Mouse (Mus musculus): ENCODE measurements around the gene Ric1. TPM values are rescaled to one million over a fixed set of nuclear protein-coding genes. Genes with fewer than 3 reads are reported as not detected.

Gene Ric1
- total and polyA plus RNA-seq, 2 experiments from 2014 or later: 10.4 to 38.0 TPM

GRCm38 (mm10) chr19:29482148-29482547 is 39.9 kb upstream of the Ric1 start:
- Histone ChIP-seq H3K4me3 (ENCODE audit: low read depth, low read length) (no peak overlapping the region), H3K27me3 (ENCODE audit: insufficient read depth, low read length) (no peaks in the 10 kb centered on the region), H3K9ac (no peak overlapping the region), H3K27ac (ENCODE audit: low read depth, low read length) (no peak overlapping the region), H3K4me1 (ENCODE audit: insufficient read depth) (no peaks in the 10 kb centered on the region), H3K4me2 (ENCODE audit: low read depth) (no peak overlapping the region), H3K36me3 (ENCODE audit: insufficient read depth) (no peaks in the 10 kb centered on the region), H3K9me3 (ENCODE audit: low read length) (no peaks in the 10 kb centered on the region)
- 74% methylated on average over 5 of the region's 5 CpGs for WGBS
- no peak for DNase-seq
- no peak for ATAC-seq
- TF ChIP-seq CTCF (IDR thresholded peaks at IDR 0.05; ENCODE audit: low read depth): no peak

DNA sequence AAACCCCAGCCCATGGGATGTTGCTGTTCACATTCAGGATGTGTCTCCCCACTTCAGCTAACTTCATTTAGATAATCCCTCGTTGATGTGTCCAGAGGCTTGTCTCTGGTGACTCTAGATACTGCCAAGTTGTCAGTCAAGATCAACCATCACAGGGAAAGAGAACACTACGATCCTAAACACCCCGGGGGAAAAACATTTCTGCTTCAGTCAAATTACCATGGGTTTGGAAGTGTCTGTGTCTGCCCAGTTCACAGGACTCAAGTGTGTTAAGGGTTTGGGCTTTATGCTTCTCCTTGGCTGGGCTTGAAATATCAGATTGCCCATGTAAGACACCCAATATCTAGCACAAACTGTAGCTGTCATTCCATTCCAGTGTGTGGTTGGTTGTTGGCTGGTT is 39.4 kb upstream of the Ric1 start:
- no peak overlapping the region for H3K27ac ChIP-seq (ENCODE audit: low read depth, low read length)
- no peak overlapping the region for H3K4me2 ChIP-seq (ENCODE audit: low read depth)
- H3K4me1 ChIP-seq (ENCODE audit: insufficient read depth): no peaks in the 10 kb centered on the region
- no peaks in the 10 kb centered on the region for H3K9me3 ChIP-seq (ENCODE audit: low read length)
- ATAC-seq (no peak), DNase-seq (no peak)
- WGBS: 60% methylated on average over 3 of the region's 3 CpGs
- H3K27me3 ChIP-seq (ENCODE audit: insufficient read depth, low read length): no peaks in the 10 kb centered on the region
- no peak for TF ChIP-seq CTCF (IDR thresholded peaks at IDR 0.05; ENCODE audit: low read depth)
- no peak overlapping the region for H3K4me3 ChIP-seq (ENCODE audit: low read depth, low read length)
- H3K9ac ChIP-seq: no peak overlapping the region
- H3K36me3 ChIP-seq (ENCODE audit: insufficient read depth): no peaks in the 10 kb centered on the region

DNA sequence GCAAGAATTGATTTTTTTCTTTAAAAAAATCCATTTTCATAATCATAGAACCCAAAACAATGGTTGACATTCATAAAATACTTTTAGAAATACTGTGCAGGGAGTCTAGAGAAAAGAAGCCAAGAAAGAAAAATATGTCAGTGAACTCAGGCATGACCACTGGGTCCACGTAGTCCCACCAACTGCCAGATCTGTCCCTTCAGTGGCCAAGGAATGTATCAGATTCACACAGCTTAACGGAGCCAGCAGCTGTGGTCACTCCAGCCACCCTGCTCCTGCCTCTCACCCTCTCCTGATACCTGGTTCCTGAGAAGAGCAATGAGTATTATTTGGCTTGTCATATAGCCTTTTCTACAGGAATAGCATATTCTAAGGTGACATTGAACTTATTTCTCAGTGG is 38.7 kb upstream of the Ric1 start:
- H3K27me3 ChIP-seq (ENCODE audit: insufficient read depth, low read length): no peaks in the 10 kb centered on the region
- 74% methylated on average over 2 of the region's 2 CpGs for WGBS
- H3K4me3 ChIP-seq (ENCODE audit: low read depth, low read length): no peak overlapping the region
- H3K27ac ChIP-seq (ENCODE audit: low read depth, low read length): no peak overlapping the region
- no peak for TF ChIP-seq CTCF (IDR thresholded peaks at IDR 0.05; ENCODE audit: low read depth)
- H3K9ac ChIP-seq: no peak overlapping the region
- no peak overlapping the region for H3K4me2 ChIP-seq (ENCODE audit: low read depth)
- H3K4me1 ChIP-seq (ENCODE audit: insufficient read depth): no peaks in the 10 kb centered on the region
- DNase-seq (no peak), ATAC-seq (no peak)
- H3K9me3 ChIP-seq (ENCODE audit: low read length): no peaks in the 10 kb centered on the region
- H3K36me3 ChIP-seq (ENCODE audit: insufficient read depth): no peaks in the 10 kb centered on the region

- H3K9ac ChIP-seq: no peak overlapping the region
- no peak overlapping the region for H3K27ac ChIP-seq (ENCODE audit: low read depth, low read length)
- ATAC-seq (no peak), DNase-seq (no peak)
- no peak overlapping the region for H3K4me3 ChIP-seq (ENCODE audit: low read depth, low read length)
- H3K9me3 ChIP-seq (ENCODE audit: low read length): no peaks in the 10 kb centered on the region
- no peak overlapping the region for H3K4me2 ChIP-seq (ENCODE audit: low read depth)
- no peaks in the 10 kb centered on the region for H3K36me3 ChIP-seq (ENCODE audit: insufficient read depth)
- H3K27me3 ChIP-seq (ENCODE audit: insufficient read depth, low read length): no peaks in the 10 kb centered on the region
- WGBS: 50% methylated on average over 2 of the region's 2 CpGs
- no peak for TF ChIP-seq CTCF (IDR thresholded peaks at IDR 0.05; ENCODE audit: low read depth)
- no peaks in the 10 kb centered on the region for H3K4me1 ChIP-seq (ENCODE audit: insufficient read depth)
Observed at GRCm38 (mm10) chr19:29484537-29484936, 37.5 kb upstream of the Ric1 start.

GRCm38 (mm10) chr19:29485257-29485948 is 36.7 kb upstream of the Ric1 start:
- DNase-seq (no peak), ATAC-seq (no peak)
- Histone ChIP-seq H3K9me3 (ENCODE audit: low read length) (no peaks in the 10 kb centered on the region), H3K27me3 (ENCODE audit: insufficient read depth, low read length) (no peaks in the 10 kb centered on the region), H3K4me2 (ENCODE audit: low read depth) (no peak overlapping the region), H3K4me3 (ENCODE audit: low read depth, low read length) (no peak overlapping the region), H3K27ac (ENCODE audit: low read depth, low read length) (no peak overlapping the region), H3K4me1 (ENCODE audit: insufficient read depth) (no peaks in the 10 kb centered on the region), H3K36me3 (ENCODE audit: insufficient read depth) (no peaks in the 10 kb centered on the region), H3K9ac (no peak overlapping the region)
- WGBS: 91% methylated on average over 3 of the region's 3 CpGs
- TF ChIP-seq CTCF (IDR thresholded peaks at IDR 0.05; ENCODE audit: low read depth): no peak

DNA sequence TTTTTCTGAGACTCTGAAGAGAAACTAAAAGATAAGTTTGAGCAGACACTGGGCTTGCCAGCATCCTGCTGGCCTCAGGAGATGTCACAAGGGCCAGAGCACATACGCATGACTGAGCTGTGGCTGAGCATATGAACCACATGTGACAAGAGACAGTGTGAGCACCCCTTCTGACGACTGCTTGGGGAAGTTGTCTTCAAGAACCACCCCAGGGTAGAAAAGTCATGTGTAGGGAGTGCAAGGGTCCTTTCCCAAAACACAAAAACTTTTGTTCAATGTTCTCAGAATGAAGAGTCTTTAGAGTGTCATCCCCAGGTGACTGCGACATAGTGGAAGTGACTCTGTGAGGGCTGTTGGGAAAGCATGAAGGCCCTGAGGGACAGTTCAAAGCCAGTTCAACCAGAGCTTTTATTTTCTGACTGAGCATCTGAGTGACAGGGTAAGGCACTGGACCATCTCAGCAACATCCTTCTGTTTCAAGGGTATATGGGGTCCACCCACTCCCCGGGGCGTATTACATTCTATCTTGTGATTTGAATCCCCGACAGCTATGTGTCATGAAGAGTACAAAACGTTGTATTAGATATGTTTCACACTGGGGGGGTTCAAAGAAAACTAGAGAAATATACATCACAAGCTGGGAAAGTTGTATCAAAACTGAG is 35.4 kb upstream of the Ric1 start:
- H3K36me3 ChIP-seq (ENCODE audit: insufficient read depth): no peaks in the 10 kb centered on the region
- H3K4me2 ChIP-seq (ENCODE audit: low read depth): no peak overlapping the region
- H3K27me3 ChIP-seq (ENCODE audit: insufficient read depth, low read length): no peaks in the 10 kb centered on the region
- no peak overlapping the region for H3K27ac ChIP-seq (ENCODE audit: low read depth, low read length)
- DNase-seq (no peak), ATAC-seq (no peak)
- no peak overlapping the region for H3K9ac ChIP-seq
- WGBS: 86% methylated on average over 7 of the region's 7 CpGs
- no peak for TF ChIP-seq CTCF (IDR thresholded peaks at IDR 0.05; ENCODE audit: low read depth)
- no peak overlapping the region for H3K4me3 ChIP-seq (ENCODE audit: low read depth, low read length)
- no peaks in the 10 kb centered on the region for H3K4me1 ChIP-seq (ENCODE audit: insufficient read depth)
- no peaks in the 10 kb centered on the region for H3K9me3 ChIP-seq (ENCODE audit: low read length)

- ATAC-seq (no peak), DNase-seq (no peak)
- TF ChIP-seq CTCF (IDR thresholded peaks at IDR 0.05; ENCODE audit: low read depth): no peak
- Histone ChIP-seq H3K4me2 (ENCODE audit: low read depth) (no peak overlapping the region), H3K4me1 (ENCODE audit: insufficient read depth) (no peaks in the 10 kb centered on the region), H3K9me3 (ENCODE audit: low read length) (no peaks in the 10 kb centered on the region), H3K27me3 (ENCODE audit: insufficient read depth, low read length) (no peaks in the 10 kb centered on the region), H3K4me3 (ENCODE audit: low read depth, low read length) (no peak overlapping the region), H3K9ac (no peak overlapping the region), H3K27ac (ENCODE audit: low read depth, low read length) (no peak overlapping the region), H3K36me3 (ENCODE audit: insufficient read depth) (no peaks in the 10 kb centered on the region)
- WGBS: 93% methylated on average over 14 of the region's 14 CpGs
Observed at GRCm38 (mm10) chr19:29487326-29488072, 34.6 kb upstream of the Ric1 start.
